Mouse (Mus musculus): ENCODE data around the gene A030003K21Rik. TPM values are rescaled to one million over a fixed set of nuclear protein-coding genes. Genes with fewer than 3 reads are reported as not detected.
"Not testable (repeated sequence)": the region's sequence is repeated elsewhere in the genome, so short reads cannot be mapped to it uniquely, and the experiment has no call there.

A030003K21Rik gene
- polyA plus RNA-seq, 1 experiment = not detected

- Histone ChIP-seq H3K27ac (ENCODE audit: insufficient read depth, low read length) (no peak overlapping the region), H3K27me3 (ENCODE audit: control insufficient read depth, insufficient read depth, low read length) (no peaks in the 10 kb centered on the region), H3K4me1 (ENCODE audit: control insufficient read depth, insufficient read depth, insufficient read length) (no peaks in the 10 kb centered on the region), H3K36me3 (ENCODE audit: control insufficient read depth, insufficient read depth, low read length) (no peaks in the 10 kb centered on the region), H3K4me3 (ENCODE audit: extremely low read depth, insufficient read depth, insufficient read length) (no peak overlapping the region)
- no peak for DNase-seq (ENCODE audit: low read depth in 1 of 2, low spot score in 2 of 2)
- TF ChIP-seq CTCF (IDR thresholded peaks at IDR 0.05; ENCODE audit: extremely low read depth, insufficient read depth, insufficient read length, insufficient replicate concordance) (no peak), POLR2A (IDR thresholded peaks at IDR 0.05; ENCODE audit: low read depth, low read length) (no peak)
- 87% methylated on average over 2 of the region's 2 CpGs for WGBS
Measured at GRCm38 (mm10) chr1:82948601-82949000, 5.4 kb upstream of the A030003K21Rik start.

GRCm38 (mm10) chr1:82946029-82946428, 2.8 kb upstream of the A030003K21Rik start:
- not testable (repeated sequence) for DNase-seq (ENCODE audit: low read depth in 1 of 2, low spot score in 2 of 2); H3K36me3 ChIP-seq (ENCODE audit: control insufficient read depth, insufficient read depth, low read length); H3K4me1 ChIP-seq (ENCODE audit: control insufficient read depth, insufficient read depth, insufficient read length); H3K27me3 ChIP-seq (ENCODE audit: control insufficient read depth, insufficient read depth, low read length); H3K27ac ChIP-seq (ENCODE audit: insufficient read depth, low read length); H3K4me3 ChIP-seq (ENCODE audit: extremely low read depth, insufficient read depth, insufficient read length)
- 94% methylated on average over 2 of the region's 2 CpGs for WGBS

- not testable (repeated sequence) for H3K4me3 ChIP-seq (ENCODE audit: extremely low read depth, insufficient read depth, insufficient read length); DNase-seq (ENCODE audit: low read depth in 1 of 2, low spot score in 2 of 2); H3K27ac ChIP-seq (ENCODE audit: insufficient read depth, low read length); H3K27me3 ChIP-seq (ENCODE audit: control insufficient read depth, insufficient read depth, low read length); H3K36me3 ChIP-seq (ENCODE audit: control insufficient read depth, insufficient read depth, low read length); H3K4me1 ChIP-seq (ENCODE audit: control insufficient read depth, insufficient read depth, insufficient read length)
- 90% methylated on average over 2 of the region's 2 CpGs for WGBS
Measured at GRCm38 (mm10) chr1:82942505-82942904, 683 bp downstream of the A030003K21Rik start.

- 93% methylated on average over 5 of the region's 5 CpGs for WGBS
- no peaks in the 10 kb centered on the region for H3K36me3 ChIP-seq (ENCODE audit: control insufficient read depth, insufficient read depth, low read length)
- no peak overlapping the region for H3K27ac ChIP-seq (ENCODE audit: insufficient read depth, low read length)
- TF ChIP-seq CTCF (IDR thresholded peaks at IDR 0.05; ENCODE audit: extremely low read depth, insufficient read depth, insufficient read length, insufficient replicate concordance) (no peak), POLR2A (IDR thresholded peaks at IDR 0.05; ENCODE audit: low read depth, low read length) (no peak)
- DNase-seq (ENCODE audit: low read depth in 1 of 2, low spot score in 2 of 2) = no peak
- H3K4me3 ChIP-seq (ENCODE audit: extremely low read depth, insufficient read depth, insufficient read length) = no peak overlapping the region
- no peaks in the 10 kb centered on the region for H3K27me3 ChIP-seq (ENCODE audit: control insufficient read depth, insufficient read depth, low read length)
- H3K4me1 ChIP-seq (ENCODE audit: control insufficient read depth, insufficient read depth, insufficient read length) = no peaks in the 10 kb centered on the region
Measured at GRCm38 (mm10) chr1:82938666-82939065, 4.5 kb downstream of the A030003K21Rik start.

GRCm38 (mm10) chr1:82931326-82931725, 11.9 kb downstream of the A030003K21Rik start, which contains the start of gene Gm6217:
Gene Gm6217 (minus strand): TSS chr1:82931399.
- not testable (repeated sequence) for H3K36me3 ChIP-seq (ENCODE audit: control insufficient read depth, insufficient read depth, low read length); H3K4me1 ChIP-seq (ENCODE audit: control insufficient read depth, insufficient read depth, insufficient read length); H3K27ac ChIP-seq (ENCODE audit: insufficient read depth, low read length); H3K4me3 ChIP-seq (ENCODE audit: extremely low read depth, insufficient read depth, insufficient read length); DNase-seq (ENCODE audit: low read depth in 1 of 2, low spot score in 2 of 2); H3K27me3 ChIP-seq (ENCODE audit: control insufficient read depth, insufficient read depth, low read length)
- WGBS = no CpG with 5 or more reads among the region's 6 CpGs

- not testable (repeated sequence) for H3K36me3 ChIP-seq (ENCODE audit: control insufficient read depth, insufficient read depth, low read length); H3K4me3 ChIP-seq (ENCODE audit: extremely low read depth, insufficient read depth, insufficient read length); H3K27ac ChIP-seq (ENCODE audit: insufficient read depth, low read length); DNase-seq (ENCODE audit: low read depth in 1 of 2, low spot score in 2 of 2); H3K4me1 ChIP-seq (ENCODE audit: control insufficient read depth, insufficient read depth, insufficient read length); H3K27me3 ChIP-seq (ENCODE audit: control insufficient read depth, insufficient read depth, low read length)
- 91% methylated on average over 3 of the region's 3 CpGs for WGBS
Measured at GRCm38 (mm10) chr1:82930558-82930957, 12.6 kb downstream of the A030003K21Rik start.

GRCm38 (mm10) chr1:82924650-82925049, 18.5 kb downstream of the A030003K21Rik start, which contains the start of gene A030014E15Rik:
Gene A030014E15Rik (plus strand): TSS chr1:82924917.
- DNase-seq (ENCODE audit: low read depth in 1 of 2, low spot score in 2 of 2) = no peak
- no peak within 1 kb of the TSS for H3K4me3 ChIP-seq (ENCODE audit: extremely low read depth, insufficient read depth, insufficient read length)
- no peaks in the 10 kb centered on the region for H3K36me3 ChIP-seq (ENCODE audit: control insufficient read depth, insufficient read depth, low read length)
- H3K27ac ChIP-seq (ENCODE audit: insufficient read depth, low read length) = no peak within 1 kb of the TSS
- no peak for TF ChIP-seq POLR2A (IDR thresholded peaks at IDR 0.05; ENCODE audit: low read depth, low read length)
- TF ChIP-seq CTCF (IDR thresholded peaks at IDR 0.05; ENCODE audit: extremely low read depth, insufficient read depth, insufficient read length, insufficient replicate concordance) = no peak
- H3K4me1 ChIP-seq (ENCODE audit: control insufficient read depth, insufficient read depth, insufficient read length) = no peaks in the 10 kb centered on the region
- 78% methylated on average over 6 of the region's 6 CpGs for WGBS
- H3K27me3 ChIP-seq (ENCODE audit: control insufficient read depth, insufficient read depth, low read length) = no peaks in the 10 kb centered on the region

- not testable (repeated sequence) for H3K27ac ChIP-seq (ENCODE audit: insufficient read depth, low read length); H3K4me1 ChIP-seq (ENCODE audit: control insufficient read depth, insufficient read depth, insufficient read length); H3K27me3 ChIP-seq (ENCODE audit: control insufficient read depth, insufficient read depth, low read length); DNase-seq (ENCODE audit: low read depth in 1 of 2, low spot score in 2 of 2); H3K36me3 ChIP-seq (ENCODE audit: control insufficient read depth, insufficient read depth, low read length); H3K4me3 ChIP-seq (ENCODE audit: extremely low read depth, insufficient read depth, insufficient read length)
- 78% methylated on average over 5 of the region's 5 CpGs for WGBS
Measured at GRCm38 (mm10) chr1:82913434-82913833, 29.8 kb downstream of the A030003K21Rik start.
